Mouse (Mus musculus) liver, embryonic 14.5 days (tissue): ENCODE measurements at regions not wholly inside any gene's neighbourhood (a gene's known extent, or its start where the extent isn't known, plus 50 kb on each side); places are given as distances from the start of the nearest gene placed in this dataset.

Experiments
- CTCF ChIP-seq: IDR thresholded peaks from 2 replicates; pipeline ENCODE4 v1.5.1; 2016; ENCODE audit warnings: antibody characterized with exemption, low read depth, control low read depth
- EP300 ChIP-seq: IDR thresholded peaks from 2 replicates; pipeline ENCODE4 v1.6.1; 2016; ENCODE audit warnings: antibody characterized with exemption, low read depth

DNA sequence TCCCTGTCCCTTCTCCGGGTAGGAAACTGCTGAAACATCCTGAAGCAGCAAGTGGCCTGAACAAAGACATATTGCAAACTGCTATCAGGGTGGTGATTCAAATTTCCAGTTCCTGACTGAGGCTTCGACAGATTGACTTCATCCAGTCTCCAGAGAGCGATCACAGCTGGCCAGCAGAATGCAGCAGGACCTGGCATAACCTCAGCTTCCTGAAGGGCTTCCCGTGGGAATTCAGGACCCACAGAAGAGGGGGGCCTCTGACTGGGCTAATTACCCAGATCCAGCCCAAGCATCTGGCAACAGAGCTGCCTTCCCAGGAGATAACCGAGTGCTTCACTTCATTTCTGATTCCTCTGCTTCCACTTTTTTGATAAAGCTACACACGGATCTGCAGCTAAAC is 297.2 kb upstream of the Chl1 start:
- TF ChIP-seq CTCF (no peak), EP300 (no peak)
